22 mouse cellular contexts compared by ENCODE assay signal in the genomic region with DNA sequence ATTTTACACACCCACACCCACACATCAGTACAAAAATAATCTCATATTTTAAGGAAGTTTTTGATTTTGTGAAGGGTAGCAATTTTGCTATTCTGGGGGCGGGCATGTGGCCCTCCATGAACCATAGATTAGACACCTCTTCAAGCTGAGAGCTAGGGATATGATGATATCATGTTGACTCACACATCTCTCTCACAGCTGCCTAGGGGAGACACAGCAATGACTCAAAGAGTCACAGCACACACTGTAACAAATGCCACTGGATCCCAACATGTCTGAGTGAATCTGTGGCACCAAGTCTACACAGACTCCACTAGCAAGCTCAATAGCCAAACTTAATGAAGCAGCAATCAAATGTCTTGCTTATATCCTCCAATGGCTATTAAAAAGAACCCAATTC.
"Had no signal": no experiment of that assay in that cellular context is flagged by ENCODE, and none has a peak within 500 bp of the region (broad histone marks: within the 10 kb centered on the region; RNA-seq: fewer than 3 reads in every experiment).

No protein-coding gene starts in this region.

- H3K4me3 ChIP-seq: gastrocnemius, adult 2 months; heart, adult 2 months; heart, embryonic 13.5 days; heart, embryonic 15.5 days; hindbrain, embryonic 10.5 days; hindbrain, embryonic 12.5 days; intestine, embryonic 15.5 days; limb, embryonic 13.5 days; limb, embryonic 15.5 days; liver, embryonic 13.5 days; liver, embryonic 15.5 days had no signal

- H3K27me3 ChIP-seq: heart, embryonic 13.5 days; hindbrain, embryonic 12.5 days; intestine, embryonic 15.5 days; limb, embryonic 15.5 days; liver, embryonic 13.5 days; liver, embryonic 15.5 days had no signal

- H3K36me3 ChIP-seq: heart, embryonic 13.5 days; heart, embryonic 15.5 days; hindbrain, embryonic 10.5 days; hindbrain, embryonic 12.5 days; intestine, embryonic 15.5 days; limb, embryonic 13.5 days; limb, embryonic 15.5 days; liver, embryonic 13.5 days; liver, embryonic 15.5 days had no signal

- DNase-seq: gastrocnemius, adult 2 months; gastrocnemius, postnatal 10 days; gastrocnemius, postnatal 25 days; heart, adult 2 months; heart, postnatal 14 days; heart, postnatal 4 days; kidney, adult 18-20 months; kidney, adult 8-10 months; kidney, postnatal 10 days; kidney, postnatal 25 days; layer of hippocampus, adult 9-11 months; layer of hippocampus, postnatal 36 days; left cerebral cortex, postnatal 4 days; liver, embryonic 13.5 days had no signal
